Mouse (Mus musculus) embryo, embryonic 11.5 days (tissue): ENCODE measurements around the gene Akr1a1.
"Not testable (repeated sequence)": the region's sequence is repeated elsewhere in the genome, so short reads cannot be mapped to it uniquely, and the experiment has no call there.

Experiments
- DNase-seq: peaks from one replicate; pipeline ENCODE4 v3.0.0-alpha.2; 2012; ENCODE audit warnings: low read depth, low spot score

The Akr1a1 gene

DNA sequence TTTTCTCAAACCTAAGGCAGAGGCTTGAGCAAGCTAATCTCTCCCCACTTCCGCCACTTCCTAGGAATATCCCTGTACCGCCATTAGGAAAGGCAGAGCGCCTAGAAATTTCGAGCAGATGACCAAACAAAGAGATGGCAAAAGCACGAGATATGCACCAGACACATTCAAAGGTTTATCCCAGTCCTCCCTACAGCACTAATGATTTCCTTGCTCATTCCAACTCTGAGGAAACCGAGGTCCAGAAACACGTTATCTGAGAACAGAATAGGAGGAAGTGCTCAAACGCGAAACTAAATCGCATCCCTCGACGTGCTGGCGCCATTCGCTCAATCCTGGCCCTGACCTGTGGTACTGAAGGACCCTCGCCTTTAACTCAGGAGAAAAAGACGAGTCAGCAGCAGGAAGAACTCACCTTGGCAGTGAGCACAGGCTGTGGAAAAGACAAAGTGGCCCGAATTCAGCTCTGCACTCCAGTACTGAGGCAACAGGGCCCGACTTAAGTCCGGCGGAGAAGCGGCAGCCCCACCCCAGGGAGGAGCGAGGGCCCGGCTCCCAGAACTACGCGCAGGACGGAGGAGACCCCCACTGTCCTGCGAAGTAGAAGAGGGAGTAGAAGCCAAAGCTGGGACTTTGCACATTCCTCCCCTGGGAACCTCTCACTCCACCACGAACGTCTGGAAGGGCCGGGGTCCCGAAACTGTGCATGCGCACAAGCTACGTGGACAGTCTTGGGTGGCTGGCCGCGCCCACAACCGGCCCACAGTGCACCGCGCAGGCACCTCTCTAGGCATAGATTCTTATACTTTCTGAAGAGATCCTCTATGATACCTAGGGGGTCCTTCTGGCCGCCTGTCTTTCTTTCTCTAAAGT is at the start of gene Akr1a1:
Gene Akr1a1 (minus strand): TSS at position 757 of the 873 bp plus-strand sequence.
- DNase-seq = peak; percentile 86

DNA sequence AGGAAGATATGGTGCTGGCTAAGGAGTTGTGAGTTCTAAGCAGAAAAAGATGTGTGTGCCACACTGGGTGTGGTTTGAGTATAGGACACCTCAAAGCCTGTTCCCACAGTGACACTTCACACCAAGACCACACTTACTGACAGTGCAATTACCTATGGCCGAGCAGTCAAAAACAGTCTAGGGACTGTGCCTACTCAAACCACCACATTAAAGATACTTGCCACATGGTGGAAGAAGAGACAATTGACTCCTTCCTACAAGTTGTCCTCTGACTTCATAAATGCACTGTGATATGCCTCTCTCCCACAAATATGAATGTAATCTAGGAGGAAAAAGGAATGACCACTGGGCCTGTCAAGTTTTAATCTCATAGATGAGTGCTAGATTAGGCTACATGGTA is 49.5 kb upstream of the Akr1a1 start:
- no peak for DNase-seq

DNA sequence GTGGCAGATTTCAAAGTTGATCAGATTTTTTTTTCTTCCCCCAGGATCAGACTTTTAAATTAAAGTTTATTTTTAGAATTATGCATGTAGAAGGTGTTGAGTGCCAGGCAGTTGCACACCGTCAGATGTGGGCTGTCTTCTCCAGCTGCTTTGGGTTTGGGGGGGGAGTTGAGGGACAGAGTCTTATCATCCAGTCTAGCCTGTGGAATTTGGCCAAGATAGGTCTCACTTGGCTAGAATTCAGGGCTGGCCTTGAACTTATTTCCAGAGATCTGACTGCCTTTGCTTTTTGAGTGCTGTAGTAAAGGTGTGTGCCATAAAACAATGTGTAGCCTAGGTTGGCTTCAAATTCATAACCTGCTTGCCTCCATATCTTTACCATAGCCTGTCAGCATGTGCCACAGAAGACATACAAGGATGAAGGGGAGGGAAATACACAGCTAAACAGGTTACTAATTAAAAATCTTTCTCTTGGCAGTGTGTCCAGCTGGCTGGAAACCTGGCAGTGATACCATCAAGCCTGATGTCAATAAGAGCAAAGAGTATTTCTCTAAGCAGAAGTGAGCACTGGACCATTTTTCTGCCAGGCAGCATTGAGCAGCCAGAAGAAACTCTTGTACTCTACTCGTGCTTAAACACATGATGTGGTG is 47.3 kb upstream of the Akr1a1 start:
- no peak for DNase-seq

DNA sequence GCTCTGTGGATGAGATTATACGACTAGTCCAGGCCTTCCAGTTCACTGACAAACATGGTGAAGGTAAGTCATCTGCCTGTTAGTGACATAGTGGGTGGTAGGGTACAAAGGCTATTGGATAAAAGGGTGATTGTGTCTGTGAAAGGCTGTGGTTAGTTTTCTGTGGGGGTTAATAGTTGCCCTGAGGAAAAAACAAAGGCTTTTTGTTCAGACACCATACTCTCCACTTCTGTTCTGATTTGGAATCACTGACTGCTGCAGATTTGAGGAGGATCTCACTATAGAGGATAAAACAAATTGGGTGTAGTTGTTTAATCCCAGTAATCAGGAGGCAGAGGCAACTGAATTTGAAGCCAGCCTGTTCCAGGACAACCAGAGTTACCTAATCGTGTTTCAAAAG is 42.3 kb upstream of the Akr1a1 start:
- no peak for DNase-seq

DNA sequence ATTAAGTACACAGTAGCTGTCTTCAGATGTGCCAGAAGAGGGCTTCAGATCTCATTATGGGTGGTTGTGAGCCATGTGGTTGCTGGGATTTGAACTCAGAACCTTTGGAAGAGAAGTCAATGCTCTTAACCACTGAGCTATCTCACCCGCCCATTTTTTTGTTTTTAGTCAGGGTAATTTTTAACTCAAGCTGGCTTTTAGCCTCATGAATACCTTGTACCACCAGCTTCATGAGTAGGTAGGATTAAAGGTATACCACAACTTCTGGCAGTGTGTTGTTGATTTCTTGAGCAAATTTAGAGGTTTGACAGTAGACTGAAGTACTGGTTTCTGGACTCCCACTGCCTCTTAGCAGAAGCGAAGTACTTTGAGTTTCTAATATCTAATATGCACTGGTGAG is 40.7 kb upstream of the Akr1a1 start:
- no peak for DNase-seq

DNA sequence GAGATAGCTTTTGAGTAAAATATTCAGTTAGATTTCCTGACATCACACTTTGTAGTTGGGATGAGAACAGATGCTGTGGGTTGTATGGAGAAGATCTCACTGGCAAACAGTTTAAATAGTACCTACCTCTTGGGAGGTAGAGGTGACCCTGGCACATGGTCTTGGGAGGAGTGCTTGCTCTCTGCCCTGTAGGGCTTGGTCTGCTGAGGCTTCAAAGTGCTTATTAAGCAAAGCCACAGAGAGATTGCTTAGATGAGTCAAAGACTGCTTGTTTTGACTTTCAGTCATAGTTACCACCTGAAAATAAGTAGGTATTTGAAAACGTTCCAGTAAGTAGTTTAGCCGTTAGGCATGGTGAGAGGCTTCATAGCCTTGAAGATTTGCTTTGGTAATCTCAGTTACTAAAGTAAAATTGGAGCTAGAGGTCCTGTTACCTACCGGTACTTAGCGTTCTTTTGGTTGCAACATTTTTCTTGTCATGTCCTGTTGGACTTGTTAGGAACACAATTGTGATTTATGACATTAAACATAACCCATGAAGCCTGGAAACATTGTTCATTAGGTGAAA is 37.9 kb upstream of the Akr1a1 start:
- DNase-seq = no peak

DNA sequence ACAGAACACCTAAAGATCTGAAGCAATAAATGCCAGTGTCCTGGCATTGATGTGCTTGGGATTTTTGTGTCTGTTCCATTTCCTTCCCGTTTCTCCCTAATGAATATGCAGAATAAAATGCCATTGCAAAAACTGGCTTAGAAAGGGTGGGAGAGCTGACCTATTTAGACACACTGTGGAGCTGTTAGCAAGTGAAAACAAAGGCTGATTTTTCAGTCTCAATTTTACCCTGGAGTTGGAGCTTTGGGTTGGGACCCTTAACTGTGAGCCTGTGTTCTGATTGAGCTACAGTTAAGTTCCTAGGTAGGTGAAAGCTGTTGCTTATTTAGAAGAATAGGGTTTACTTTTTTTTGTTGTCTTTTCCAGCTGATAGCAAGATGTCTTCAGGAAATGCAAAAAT is 35.6 kb upstream of the Akr1a1 start:
- DNase-seq = no peak

DNA sequence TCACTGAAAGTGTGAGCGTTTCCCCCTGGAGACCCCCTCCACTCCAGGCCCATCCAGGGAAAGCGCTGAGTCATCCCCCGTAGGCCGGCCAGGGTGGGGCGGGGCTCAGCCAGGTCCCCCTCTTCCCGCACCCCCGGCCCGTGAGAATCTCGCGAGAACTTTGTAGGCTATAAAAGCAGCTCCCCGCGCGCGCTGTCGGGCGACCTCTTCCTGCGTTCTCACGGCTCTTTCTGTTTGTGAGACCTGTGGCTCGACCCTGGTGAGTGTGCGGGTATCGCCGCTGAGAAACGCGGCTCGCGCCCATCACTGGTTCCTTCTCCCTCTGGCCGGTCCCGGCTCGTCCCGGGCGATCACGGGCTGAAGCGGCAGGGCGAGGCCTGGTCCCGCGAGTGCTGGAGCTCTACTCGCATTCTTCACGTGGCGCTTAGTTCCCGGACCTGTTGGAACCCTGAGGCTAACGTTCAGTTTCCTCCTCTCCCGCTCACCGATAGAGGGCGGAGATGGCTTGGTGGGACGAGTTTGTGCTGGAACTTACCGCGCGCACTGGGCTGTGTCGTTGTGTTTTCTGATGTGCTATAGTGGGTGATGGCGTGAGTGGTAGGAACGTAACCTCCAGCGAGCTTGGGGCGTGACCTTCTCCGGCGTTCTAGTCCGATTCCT is 34.1 kb upstream of the Akr1a1 start, which contains the start of gene Prdx1:
Gene Prdx1 (plus strand): TSS at position 143 of the 660 bp plus-strand sequence.
- peak; percentile 90 for DNase-seq

DNA sequence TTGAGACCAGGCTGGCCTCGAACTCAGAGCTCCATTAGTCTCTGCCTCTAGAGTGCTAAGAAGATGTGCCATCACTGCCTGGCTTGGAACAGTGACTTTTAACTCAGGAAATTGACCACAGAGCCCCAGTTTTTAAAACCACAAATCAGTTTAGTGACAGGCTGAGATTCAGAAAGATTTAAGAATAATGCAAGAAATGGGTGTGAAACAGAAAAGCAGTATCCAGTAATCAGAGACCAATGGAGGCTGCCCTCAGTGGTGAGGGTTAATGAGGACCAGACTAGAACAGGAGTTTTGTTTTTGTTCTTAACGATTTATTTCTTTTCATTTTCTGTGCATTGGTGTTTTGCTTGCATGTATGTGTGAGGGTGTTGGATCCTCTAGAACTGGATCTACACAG is 33.2 kb upstream of the Akr1a1 start:
- no peak for DNase-seq

DNA sequence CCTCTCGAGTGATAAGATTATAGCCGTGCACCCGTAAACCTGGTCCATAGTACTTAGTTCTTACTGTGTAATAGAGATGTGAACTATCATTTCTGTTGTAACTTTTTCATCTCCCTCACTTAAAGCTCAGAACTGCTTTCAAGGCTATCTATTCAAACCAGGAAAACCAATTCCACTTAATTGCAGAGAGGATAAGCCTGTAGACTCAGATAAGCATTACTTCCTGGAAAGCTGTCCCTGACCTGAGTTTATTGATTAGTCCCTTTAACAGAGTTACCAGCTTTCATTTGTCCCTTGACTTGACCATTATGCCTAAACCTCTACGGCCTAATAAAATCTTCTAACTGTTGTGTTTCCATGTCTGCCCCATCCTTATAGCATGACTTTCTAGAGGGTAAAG is 32.5 kb upstream of the Akr1a1 start:
- DNase-seq = no peak

DNA sequence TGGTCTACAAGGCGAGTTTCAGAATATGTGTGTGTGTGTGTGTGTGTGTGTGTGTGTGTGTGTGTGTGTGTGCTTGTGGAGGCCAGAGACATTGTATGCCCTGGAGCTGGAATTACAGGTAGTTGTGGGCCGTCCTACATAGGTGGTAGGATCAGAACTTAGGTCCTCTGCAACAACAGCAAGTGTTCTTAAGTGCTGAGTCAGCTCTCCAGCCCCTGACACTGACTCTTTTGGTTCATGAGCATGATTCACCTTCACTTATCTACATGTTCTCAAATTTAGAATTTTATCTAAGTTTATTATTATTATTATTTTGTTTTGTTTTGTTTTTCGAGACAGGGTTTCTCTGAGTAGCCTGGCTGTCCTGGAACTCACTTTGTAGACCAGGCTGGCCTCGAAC is 29.0 kb upstream of the Akr1a1 start:
- DNase-seq = not testable (repeated sequence)

DNA sequence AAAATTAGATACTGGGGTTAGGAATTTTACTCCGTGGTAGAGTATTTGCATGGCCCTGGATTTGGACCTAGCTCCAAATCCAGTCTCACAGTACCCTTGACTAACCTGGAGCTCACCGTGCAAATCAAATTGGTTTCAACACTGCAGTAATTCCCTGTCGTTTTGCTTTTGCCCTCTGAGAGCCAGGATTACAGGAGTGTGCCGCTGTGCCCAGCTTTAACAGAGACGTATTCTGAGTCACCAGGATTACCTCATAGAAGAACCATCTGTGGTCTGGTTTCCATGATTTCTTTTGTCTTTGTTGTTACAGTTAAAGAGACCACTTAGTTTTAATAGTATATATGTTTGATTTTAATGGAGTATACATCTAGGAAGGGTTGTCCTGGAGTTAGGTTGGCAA is 27.7 kb upstream of the Akr1a1 start:
- DNase-seq = no peak

DNA sequence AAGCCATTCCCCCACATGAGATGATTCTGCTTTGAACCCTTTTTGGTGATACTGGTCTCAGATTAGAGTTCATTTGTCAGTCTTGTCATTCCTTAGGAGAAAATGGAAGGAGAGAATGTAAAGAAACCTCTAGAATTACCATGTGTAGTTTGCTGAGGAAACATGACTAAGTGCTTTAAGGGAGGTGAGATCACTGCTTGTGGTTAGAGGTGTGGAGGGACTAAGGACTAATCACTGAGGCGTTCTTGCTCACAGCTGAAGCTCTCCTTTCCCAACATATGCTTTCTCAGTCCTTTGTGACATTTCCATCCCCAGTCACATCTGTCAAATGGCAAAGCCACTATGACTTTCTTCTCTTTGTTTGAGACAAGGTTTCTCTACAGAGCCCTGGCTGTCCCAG is 26.3 kb upstream of the Akr1a1 start:
- no peak for DNase-seq

DNA sequence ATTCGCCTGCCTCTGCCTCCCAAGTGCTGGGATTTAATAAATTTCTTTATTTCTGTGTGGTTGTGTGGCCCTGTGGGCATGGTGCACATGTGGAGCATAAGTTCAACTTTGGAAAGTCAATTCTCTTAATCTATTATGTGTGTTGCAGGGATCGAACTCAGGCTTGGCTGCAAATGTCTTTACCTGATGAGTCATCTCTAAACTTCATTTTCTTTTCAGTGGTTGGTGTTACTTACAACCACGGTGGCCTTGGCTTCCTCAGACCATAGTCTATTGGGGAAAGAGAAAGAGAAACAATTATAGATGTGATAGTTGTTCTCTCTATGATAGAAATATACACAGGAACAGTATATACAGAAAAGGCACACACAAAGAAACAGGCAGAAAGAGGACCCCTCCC is 24.5 kb upstream of the Akr1a1 start:
- no peak for DNase-seq

DNA sequence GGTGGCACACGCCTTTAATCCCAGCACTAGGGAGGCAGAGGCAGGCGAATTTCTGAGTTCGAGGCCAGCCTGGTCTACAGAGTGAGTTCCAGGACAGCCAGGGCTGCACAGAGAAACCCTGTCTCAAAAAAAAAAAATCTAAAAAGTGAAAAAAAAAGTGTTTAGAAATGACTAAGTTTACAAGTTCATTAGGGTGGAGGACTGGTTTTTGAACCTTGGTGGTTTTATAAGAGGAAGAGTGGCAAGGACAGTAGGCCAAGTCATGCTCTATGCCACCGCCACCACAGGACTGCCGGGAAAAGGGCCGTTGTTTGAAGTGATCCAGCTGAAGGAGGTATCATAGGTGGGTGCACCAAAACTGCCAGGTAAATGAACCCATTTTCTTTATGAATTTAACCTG is 23.3 kb upstream of the Akr1a1 start:
- not testable (repeated sequence) for DNase-seq

DNA sequence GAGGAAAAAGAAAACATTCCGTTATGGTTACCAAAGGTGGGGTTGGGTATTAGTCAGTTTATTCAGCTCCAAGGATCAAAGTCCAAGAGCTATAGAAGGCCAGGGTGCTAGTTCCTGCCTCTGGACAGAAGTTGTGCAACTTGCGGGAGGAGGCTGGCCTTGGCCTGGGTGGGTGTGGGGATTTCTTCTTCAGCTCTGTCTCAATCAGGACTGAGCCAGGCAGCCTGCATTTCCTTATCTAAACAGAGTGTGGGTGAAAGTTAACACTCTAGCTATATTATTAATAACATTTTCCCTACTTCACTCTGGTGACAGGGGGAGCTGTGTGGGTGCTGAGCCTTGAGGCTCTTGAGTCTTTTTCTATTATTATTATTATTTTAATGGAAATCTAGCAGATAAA is 21.3 kb upstream of the Akr1a1 start:
- DNase-seq = no peak

DNA sequence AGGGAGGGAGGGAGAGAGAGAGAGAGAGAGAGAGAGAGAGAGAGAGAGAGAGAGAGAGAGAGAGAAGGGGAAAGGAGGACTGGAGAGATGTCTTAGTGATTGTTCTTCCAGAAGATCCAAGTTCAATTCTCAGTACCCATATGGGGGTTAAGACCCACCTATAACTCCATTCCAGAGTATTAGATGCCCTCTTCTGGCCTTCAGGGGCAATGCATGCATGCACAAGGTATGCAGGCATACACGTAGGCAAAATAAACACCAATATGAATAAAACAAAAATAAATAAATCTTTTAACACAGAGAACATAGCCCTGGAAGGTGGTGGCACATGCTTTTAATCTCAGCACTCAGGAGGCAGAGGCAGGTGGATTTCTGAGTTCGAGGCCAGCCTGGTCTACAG is 17.8 kb upstream of the Akr1a1 start:
- DNase-seq = no peak

DNA sequence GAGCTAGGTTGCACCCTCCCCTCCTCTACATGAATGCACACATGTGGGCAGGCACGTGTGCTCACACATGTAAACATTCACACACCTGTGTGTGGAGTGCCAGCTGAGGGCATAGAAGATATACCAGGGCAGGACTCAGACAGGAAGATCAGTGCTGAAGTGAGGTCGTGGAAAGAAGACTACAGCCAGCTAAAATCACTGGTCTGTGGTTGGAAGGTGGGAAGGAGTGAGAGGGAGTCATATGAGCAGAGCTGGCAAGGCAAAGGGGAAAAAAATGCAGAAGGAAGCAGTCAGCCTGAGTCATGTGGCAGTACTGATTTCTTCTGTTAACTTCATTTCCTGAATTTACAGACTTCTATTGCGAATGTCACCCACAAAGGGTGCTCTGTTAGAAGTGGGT is 16.7 kb upstream of the Akr1a1 start:
- no peak for DNase-seq

DNA sequence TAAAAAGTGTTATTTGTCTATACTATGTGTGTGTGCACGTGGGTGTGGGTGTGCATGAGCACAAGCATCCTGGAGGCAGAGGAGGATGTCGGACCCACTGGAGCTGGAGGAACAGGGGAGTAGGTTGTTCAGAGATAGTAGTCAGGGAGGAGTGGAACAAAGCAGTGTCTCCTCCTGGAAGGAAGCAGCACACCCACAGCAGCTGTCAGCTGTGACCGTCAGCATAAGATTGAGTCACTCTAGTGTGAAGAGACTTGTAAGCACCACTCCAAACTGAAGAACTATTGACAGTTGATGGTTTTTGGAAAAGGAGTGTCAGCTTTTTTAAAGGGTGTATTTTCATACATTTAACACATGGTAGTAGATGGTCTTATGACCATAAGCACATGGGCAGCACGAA is 15.1 kb upstream of the Akr1a1 start:
- DNase-seq = no peak

DNA sequence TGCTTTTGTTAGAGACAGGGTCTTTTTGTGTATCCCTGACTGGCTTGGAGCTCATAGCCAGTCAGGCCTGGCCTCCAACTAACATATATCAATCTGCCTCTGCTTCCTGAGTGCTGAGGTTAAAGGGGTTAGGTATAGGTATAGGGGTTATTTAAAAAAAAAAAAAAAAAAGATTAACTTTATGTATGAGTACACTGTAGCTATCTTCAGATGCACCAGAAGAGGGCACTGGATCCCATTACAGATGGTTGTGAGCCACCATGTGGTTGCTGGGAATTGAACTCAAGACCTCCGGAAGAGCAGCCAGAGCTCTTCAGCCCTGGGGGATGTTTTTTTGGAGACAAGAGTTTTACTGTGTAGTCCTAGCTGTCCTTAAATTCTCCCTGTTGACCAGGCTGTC is 10.5 kb upstream of the Akr1a1 start:
- DNase-seq = no peak

DNA sequence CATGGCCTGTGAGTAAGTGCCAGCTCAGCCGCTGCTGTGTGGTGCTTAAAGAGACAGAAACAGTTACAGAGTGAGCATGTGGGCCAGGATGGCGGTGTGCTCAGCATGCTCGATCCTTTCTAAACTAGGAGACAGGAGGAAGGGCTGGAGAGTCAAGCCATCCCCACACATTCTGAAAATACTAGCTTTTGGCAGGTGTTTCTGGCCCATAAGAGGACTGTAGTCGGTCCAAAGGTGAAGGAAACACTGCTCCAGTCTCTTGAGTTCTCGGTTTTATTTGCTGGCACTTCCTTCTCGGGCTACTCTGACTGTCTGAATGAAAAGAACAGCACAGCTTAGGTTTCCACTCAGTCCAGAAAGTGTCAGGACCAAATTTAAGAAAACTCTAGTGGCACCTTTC is 9.3 kb upstream of the Akr1a1 start:
- DNase-seq = no peak

DNA sequence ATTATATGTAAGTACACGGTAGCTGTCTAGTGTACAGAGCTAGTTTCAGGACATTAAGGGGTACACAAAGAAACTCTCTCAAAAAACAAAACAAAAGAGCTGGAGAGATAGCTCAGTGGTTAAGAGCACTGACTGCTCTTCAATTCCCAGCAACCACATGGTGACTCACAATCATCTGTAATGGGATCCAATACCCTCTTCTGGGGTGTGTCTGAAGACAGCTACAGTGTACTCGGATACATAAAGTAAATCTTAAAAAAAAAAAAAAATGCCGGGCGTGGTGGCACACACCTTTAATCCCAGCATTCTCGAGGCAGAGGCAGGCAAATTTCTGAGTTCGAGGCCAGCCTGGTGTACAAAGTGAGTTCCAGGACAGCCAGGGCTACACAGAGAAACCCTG is 8.4 kb upstream of the Akr1a1 start:
- DNase-seq = not testable (repeated sequence)
